Mouse (Mus musculus): ENCODE measurements around the gene Gnpnat1. TPM values are rescaled to one million over a fixed set of nuclear protein-coding genes. Genes with fewer than 3 reads are reported as not detected.

Gnpnat1 gene
- polyA plus RNA-seq, 1 experiment from 2014 or later, result 36.8 TPM

DNA sequence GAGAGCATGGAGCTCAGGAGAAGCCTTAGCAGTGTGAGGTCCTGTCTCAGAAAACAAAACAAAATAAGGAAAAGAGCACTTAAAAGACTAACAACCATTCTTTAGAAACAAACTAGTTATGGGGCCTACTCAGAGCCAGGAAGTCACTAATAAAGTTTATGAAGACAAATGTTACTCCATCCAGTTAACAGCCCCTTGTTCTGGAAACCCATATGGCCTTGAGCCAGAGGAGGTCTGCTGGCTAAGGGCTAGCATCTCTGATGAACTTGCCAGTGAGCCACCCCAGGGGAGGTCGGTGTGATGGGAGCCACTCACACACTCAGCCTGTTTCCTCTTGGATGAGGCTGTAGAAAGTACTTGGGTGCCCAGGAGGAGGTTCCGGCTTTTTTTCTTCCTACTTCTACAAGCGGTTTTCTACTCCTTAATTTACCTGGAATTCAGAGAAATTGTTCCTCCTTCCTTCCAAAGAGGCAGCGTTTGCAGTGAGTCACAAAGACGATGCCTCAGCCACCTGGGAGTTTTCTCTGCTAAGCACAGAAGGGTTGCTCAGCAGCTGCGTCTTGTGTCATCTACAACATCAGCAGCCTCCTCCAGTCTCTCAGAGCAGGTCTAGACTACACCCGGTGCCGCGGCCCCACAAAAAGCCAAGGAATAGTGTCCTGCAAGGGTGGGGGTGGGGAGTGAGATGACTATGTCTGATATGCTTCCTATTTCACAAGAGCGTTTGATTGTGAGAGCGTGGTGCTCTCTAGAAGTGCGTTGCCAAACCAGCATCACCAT, 38.3 kb upstream of the Gnpnat1 start:
- H3K4me2 ChIP-seq, result no peak overlapping the region
- no peaks in the 10 kb centered on the region for H3K27me3 ChIP-seq (ENCODE audit: control insufficient read depth, insufficient read depth, low read length)
- no peak overlapping the region for H3K27ac ChIP-seq (ENCODE audit: low read depth, low read length)
- no peaks in the 10 kb centered on the region for H3K36me3 ChIP-seq (ENCODE audit: control insufficient read depth, insufficient read depth, low read length)
- H3K9ac ChIP-seq (ENCODE audit: low read depth, low read length), result no peak overlapping the region
- H3K4me1 ChIP-seq (ENCODE audit: control insufficient read depth, insufficient read depth, low read length), result peaks cover 10% of the 10 kb centered on the region
- no peaks in the 10 kb centered on the region for H3K9me3 ChIP-seq (replicated peaks; ENCODE audit: control insufficient read depth, low read length)
- WGBS (ENCODE audit: insufficient replicate concordance), result 49% methylated on average over 12 of the region's 12 CpGs
- ATAC-seq (replicated peaks; ENCODE audit: insufficient number of reproducible peaks, low FRiP score, low TSS enrichment), result no peak
- H3K4me3 ChIP-seq (ENCODE audit: low read depth, low read length), result no peak overlapping the region

DNA sequence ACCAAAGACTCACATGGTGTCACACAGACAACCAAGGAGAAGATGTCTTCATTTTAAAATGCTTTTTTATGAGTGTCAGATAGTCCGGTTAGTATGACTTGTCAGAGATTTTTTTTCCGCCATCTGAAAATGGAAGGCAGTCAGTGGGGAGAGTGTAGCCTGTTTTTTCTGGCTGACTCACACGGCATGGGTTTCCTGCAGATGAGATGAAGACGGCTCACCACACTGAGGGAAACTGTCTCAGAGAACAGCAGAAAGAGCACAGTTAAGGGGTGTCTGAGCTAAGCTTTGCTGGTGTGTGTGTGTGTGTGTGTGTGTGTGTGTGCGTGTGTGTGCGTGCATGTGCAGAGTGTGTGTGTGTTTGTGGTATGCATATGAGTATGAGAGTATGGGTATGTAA, 36.6 kb upstream of the Gnpnat1 start:
- Histone ChIP-seq H3K27me3 (ENCODE audit: control insufficient read depth, insufficient read depth, low read length) (no peaks in the 10 kb centered on the region), H3K9me3 (replicated peaks; ENCODE audit: control insufficient read depth, low read length) (no peaks in the 10 kb centered on the region), H3K9ac (ENCODE audit: low read depth, low read length) (no peak overlapping the region), H3K4me2 (no peak overlapping the region), H3K27ac (ENCODE audit: low read depth, low read length) (no peak overlapping the region), H3K4me3 (ENCODE audit: low read depth, low read length) (no peak overlapping the region), H3K4me1 (ENCODE audit: control insufficient read depth, insufficient read depth, low read length) (peaks cover 10% of the 10 kb centered on the region), H3K36me3 (ENCODE audit: control insufficient read depth, insufficient read depth, low read length) (no peaks in the 10 kb centered on the region)
- 69% methylated on average over 6 of the region's 6 CpGs for WGBS (ENCODE audit: insufficient replicate concordance)
- no peak for ATAC-seq (replicated peaks; ENCODE audit: insufficient number of reproducible peaks, low FRiP score, low TSS enrichment)

DNA sequence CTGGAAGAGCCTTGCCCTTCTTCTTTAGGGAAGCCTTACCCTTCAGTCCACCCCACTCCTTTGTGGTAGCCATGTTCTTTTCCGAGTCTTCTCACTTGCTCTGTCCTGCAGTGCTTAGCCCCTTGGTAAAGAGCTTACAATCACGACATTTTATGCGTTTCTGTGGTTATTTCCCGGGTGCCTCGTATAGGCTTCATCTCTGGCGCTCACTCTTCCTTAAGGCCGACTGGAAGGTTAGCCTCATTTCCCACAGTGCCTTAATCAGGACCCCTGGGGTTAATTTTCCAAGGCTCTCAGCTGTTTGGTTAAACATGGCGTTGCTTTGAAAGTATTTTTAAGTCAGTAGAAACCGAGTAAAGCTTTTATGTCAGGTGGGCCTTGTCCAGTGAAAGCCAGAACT, 34.7 kb upstream of the Gnpnat1 start:
- WGBS (ENCODE audit: insufficient replicate concordance), result 70% methylated on average over 9 of the region's 9 CpGs
- no peaks in the 10 kb centered on the region for H3K36me3 ChIP-seq (ENCODE audit: control insufficient read depth, insufficient read depth, low read length)
- H3K4me3 ChIP-seq (ENCODE audit: low read depth, low read length), result no peak overlapping the region
- H3K27ac ChIP-seq (ENCODE audit: low read depth, low read length), result no peak overlapping the region
- no peaks in the 10 kb centered on the region for H3K4me1 ChIP-seq (ENCODE audit: control insufficient read depth, insufficient read depth, low read length)
- no peak for ATAC-seq (replicated peaks; ENCODE audit: insufficient number of reproducible peaks, low FRiP score, low TSS enrichment)
- H3K9ac ChIP-seq (ENCODE audit: low read depth, low read length), result no peak overlapping the region
- H3K9me3 ChIP-seq (replicated peaks; ENCODE audit: control insufficient read depth, low read length), result no peaks in the 10 kb centered on the region
- no peaks in the 10 kb centered on the region for H3K27me3 ChIP-seq (ENCODE audit: control insufficient read depth, insufficient read depth, low read length)
- no peak overlapping the region for H3K4me2 ChIP-seq

DNA sequence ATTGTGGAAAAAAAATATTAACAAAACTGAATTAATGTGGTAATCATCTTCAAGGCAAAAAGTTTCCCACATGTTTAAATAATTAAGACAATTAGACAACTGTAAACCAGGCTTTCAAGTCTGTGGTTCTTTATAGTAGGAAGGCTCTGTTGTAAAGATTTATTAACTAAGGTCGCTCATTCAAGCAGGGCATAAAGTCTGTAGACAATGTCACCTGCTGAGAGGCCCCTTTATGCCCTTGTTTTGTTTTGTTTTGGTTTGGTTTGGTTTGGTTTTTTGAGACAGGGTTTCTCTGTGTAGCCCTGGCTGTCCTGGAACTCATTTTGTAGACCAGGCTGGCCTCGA, 34.2 kb upstream of the Gnpnat1 start:
- H3K4me3 ChIP-seq (ENCODE audit: low read depth, low read length), result no peak overlapping the region
- ATAC-seq (replicated peaks; ENCODE audit: insufficient number of reproducible peaks, low FRiP score, low TSS enrichment), result no peak

DNA sequence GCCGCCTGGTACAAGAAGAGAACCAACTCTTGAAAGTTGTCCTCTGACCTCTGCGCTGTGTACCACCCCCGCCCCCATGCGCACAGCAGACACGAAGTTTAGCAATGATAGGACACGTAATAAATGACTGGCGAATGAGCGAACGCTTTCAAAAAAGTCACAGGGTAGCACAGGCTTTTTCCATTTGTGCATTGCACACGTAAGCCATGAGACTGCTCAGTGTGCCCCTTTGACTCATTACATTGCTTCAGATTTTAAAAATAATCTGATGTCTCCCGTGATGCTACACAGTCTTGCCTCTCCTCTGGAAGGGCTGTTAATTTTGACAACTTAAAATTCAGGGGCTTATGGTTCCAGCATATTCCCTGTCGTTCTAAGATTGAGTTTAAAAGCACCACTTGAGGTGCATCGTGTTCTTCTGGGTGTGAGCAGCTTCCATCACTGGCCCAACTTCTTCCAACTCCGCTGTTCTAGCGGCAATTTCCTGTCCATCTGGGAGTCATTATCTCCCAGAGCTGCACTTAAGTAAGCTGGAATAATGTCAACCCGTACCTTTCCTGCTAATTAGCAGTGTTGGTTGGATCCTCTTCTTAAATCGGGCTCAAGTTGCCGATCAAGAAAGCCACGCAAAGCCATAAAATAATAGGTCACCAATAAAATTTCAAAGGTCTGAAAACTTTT, 33.7 kb upstream of the Gnpnat1 start:
- Histone ChIP-seq H3K9ac (ENCODE audit: low read depth, low read length) (no peak overlapping the region), H3K36me3 (ENCODE audit: control insufficient read depth, insufficient read depth, low read length) (no peaks in the 10 kb centered on the region), H3K9me3 (replicated peaks; ENCODE audit: control insufficient read depth, low read length) (no peaks in the 10 kb centered on the region), H3K4me2 (no peak overlapping the region), H3K4me3 (ENCODE audit: low read depth, low read length) (no peak overlapping the region), H3K4me1 (ENCODE audit: control insufficient read depth, insufficient read depth, low read length) (no peaks in the 10 kb centered on the region), H3K27me3 (ENCODE audit: control insufficient read depth, insufficient read depth, low read length) (no peaks in the 10 kb centered on the region), H3K27ac (ENCODE audit: low read depth, low read length) (no peak overlapping the region)
- 66% methylated on average over 19 of the region's 19 CpGs for WGBS (ENCODE audit: insufficient replicate concordance)
- ATAC-seq (replicated peaks; ENCODE audit: insufficient number of reproducible peaks, low FRiP score, low TSS enrichment), result no peak

More for the DNA sequence above, 34.2 kb upstream of the Gnpnat1 start:
- no peaks in the 10 kb centered on the region for H3K9me3 ChIP-seq (replicated peaks; ENCODE audit: control insufficient read depth, low read length)
- H3K9ac ChIP-seq (ENCODE audit: low read depth, low read length), result no peak overlapping the region
- no peak overlapping the region for H3K4me2 ChIP-seq
- H3K27me3 ChIP-seq (ENCODE audit: control insufficient read depth, insufficient read depth, low read length), result no peaks in the 10 kb centered on the region
- 90% methylated on average over 2 of the region's 2 CpGs for WGBS (ENCODE audit: insufficient replicate concordance)
- H3K27ac ChIP-seq (ENCODE audit: low read depth, low read length), result no peak overlapping the region
- H3K4me1 ChIP-seq (ENCODE audit: control insufficient read depth, insufficient read depth, low read length), result no peaks in the 10 kb centered on the region
- H3K36me3 ChIP-seq (ENCODE audit: control insufficient read depth, insufficient read depth, low read length), result no peaks in the 10 kb centered on the region

DNA sequence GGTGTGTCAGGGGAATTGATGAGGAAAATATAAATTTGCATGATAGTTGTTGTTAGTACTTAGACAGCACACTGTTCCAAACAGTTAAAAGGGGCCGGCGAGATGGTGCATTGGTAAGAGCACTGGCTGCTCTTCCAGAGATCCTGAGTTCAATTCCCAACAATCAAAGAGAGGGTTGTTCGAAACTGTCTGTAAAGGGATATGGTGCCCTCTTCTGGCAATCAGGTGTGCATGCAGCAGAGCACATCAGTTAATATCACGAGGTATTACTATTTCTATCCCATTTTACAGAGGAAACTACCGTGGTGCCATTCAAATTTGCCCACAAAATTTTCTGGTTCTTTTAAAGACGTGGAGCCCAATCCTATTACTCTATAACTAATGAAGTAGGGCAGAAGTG, 29.5 kb upstream of the Gnpnat1 start:
- no peaks in the 10 kb centered on the region for H3K27me3 ChIP-seq (ENCODE audit: control insufficient read depth, insufficient read depth, low read length)
- H3K4me3 ChIP-seq (ENCODE audit: low read depth, low read length), result no peak overlapping the region
- H3K9ac ChIP-seq (ENCODE audit: low read depth, low read length), result no peak overlapping the region
- no peaks in the 10 kb centered on the region; the same call in 1 of the 2 replicates for H3K36me3 ChIP-seq (ENCODE audit: control insufficient read depth, insufficient read depth, low read length)
- no peak overlapping the region for H3K4me2 ChIP-seq
- H3K9me3 ChIP-seq (replicated peaks; ENCODE audit: control insufficient read depth, low read length), result peaks cover 3% of the 10 kb centered on the region
- WGBS (ENCODE audit: insufficient replicate concordance), result 69% methylated on average over 6 of the region's 6 CpGs
- H3K4me1 ChIP-seq (ENCODE audit: control insufficient read depth, insufficient read depth, low read length), result no peaks in the 10 kb centered on the region
- no peak for ATAC-seq (replicated peaks; ENCODE audit: insufficient number of reproducible peaks, low FRiP score, low TSS enrichment)
- H3K27ac ChIP-seq (ENCODE audit: low read depth, low read length), result no peak overlapping the region

DNA sequence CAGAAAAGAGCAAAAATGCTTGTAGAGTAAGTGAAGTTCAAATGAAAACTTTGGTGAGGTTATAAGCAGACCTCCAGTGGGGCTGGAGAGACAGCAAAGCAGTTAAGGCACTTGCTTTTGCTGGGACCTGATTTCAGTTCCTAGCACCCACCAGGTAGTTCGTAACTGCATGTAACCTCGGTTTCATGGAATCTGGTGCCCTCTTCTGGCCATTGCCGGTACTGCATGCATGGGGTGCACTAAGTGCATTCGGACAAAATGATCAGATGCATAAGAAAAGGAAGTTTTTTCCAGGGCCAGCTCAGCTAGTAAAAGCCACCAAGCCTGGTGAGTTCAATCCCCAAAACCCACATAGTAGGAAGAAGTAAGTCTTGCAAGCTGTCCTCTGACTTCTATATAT, 27.3 kb upstream of the Gnpnat1 start:
- no peaks in the 10 kb centered on the region for H3K4me1 ChIP-seq (ENCODE audit: control insufficient read depth, insufficient read depth, low read length)
- no peak overlapping the region for H3K27ac ChIP-seq (ENCODE audit: low read depth, low read length)
- no peak overlapping the region for H3K4me3 ChIP-seq (ENCODE audit: low read depth, low read length)
- WGBS (ENCODE audit: insufficient replicate concordance), result 67% methylated on average over 4 of the region's 4 CpGs
- no peak for ATAC-seq (replicated peaks; ENCODE audit: insufficient number of reproducible peaks, low FRiP score, low TSS enrichment)
- H3K36me3 ChIP-seq (ENCODE audit: control insufficient read depth, insufficient read depth, low read length), result no peaks in the 10 kb centered on the region; the same call in 1 of the 2 replicates
- no peak overlapping the region for H3K4me2 ChIP-seq
- H3K27me3 ChIP-seq (ENCODE audit: control insufficient read depth, insufficient read depth, low read length), result no peaks in the 10 kb centered on the region
- peaks cover 3% of the 10 kb centered on the region for H3K9me3 ChIP-seq (replicated peaks; ENCODE audit: control insufficient read depth, low read length)
- H3K9ac ChIP-seq (ENCODE audit: low read depth, low read length), result no peak overlapping the region

DNA sequence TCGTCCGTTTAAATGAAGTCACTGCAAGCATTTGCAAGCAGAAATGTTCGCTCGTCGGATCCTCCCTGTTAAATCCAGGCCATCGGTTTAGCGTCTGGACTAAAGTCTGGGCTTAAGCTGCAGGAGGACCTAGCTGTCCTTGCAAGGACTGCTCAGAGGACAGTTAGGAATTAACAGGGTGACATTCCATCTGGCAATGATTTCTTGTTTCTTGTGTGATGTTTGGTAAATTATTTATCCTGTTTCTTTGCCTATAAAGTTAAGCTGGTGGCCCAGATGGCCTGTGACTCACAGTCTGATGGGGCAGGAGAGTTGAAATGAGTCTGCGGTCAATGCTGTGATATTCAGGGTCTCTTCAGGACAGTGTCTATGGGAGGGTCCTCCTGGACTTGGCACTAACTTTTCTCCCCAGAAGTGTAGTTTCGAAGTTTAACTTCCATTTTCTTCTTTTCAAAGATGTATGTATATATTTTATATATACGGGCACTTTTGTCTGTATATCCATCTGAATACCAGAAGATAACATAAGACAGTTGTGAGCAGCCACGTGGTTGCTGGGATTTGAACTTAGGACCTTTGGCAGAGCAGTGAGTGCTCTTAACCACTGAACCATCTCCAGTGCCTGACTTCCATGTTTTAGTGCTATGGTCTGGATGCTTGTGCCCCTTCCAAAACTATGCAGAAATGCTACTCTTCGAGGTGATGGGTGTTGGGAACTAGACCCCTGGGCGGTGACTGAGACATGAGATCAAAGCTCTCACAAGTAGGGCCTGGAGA, 25.5 kb upstream of the Gnpnat1 start:
- H3K4me2 ChIP-seq, result no peak overlapping the region
- no peak for ATAC-seq (replicated peaks; ENCODE audit: insufficient number of reproducible peaks, low FRiP score, low TSS enrichment)
- no peak overlapping the region for H3K4me3 ChIP-seq (ENCODE audit: low read depth, low read length)
- peaks cover 6% of the 10 kb centered on the region for H3K9me3 ChIP-seq (replicated peaks; ENCODE audit: control insufficient read depth, low read length)
- H3K9ac ChIP-seq (ENCODE audit: low read depth, low read length), result no peak overlapping the region
- H3K36me3 ChIP-seq (ENCODE audit: control insufficient read depth, insufficient read depth, low read length), result no peaks in the 10 kb centered on the region; the same call in 1 of the 2 replicates
- WGBS (ENCODE audit: insufficient replicate concordance), result 85% methylated on average over 13 of the region's 13 CpGs
- H3K27ac ChIP-seq (ENCODE audit: low read depth, low read length), result no peak overlapping the region
- H3K27me3 ChIP-seq (ENCODE audit: control insufficient read depth, insufficient read depth, low read length), result no peaks in the 10 kb centered on the region
- no peaks in the 10 kb centered on the region for H3K4me1 ChIP-seq (ENCODE audit: control insufficient read depth, insufficient read depth, low read length)
